Mouse (Mus musculus) midbrain, postnatal 0 days (tissue): ENCODE measurements around the gene Tmed3. TPM values are rescaled to one million over a fixed set of nuclear protein-coding genes. Genes with fewer than 3 reads are reported as not detected.

Experiments
- ATAC-seq: fragments of 200-750 bp; cut with Nextera tagmentation; 2 replicates; pipeline ENCODE4 v1.8.0; 2017; ENCODE audit warnings: moderate number of reproducible peaks, mild to moderate bottlenecking, moderate TSS enrichment, moderate library complexity; ENCODE audit not compliant: low FRiP score
- DNase-seq: peaks from one replicate; pipeline ENCODE4 v3.0.0-alpha.2; 2015; ENCODE audit warnings: low spot score
- H3K27ac ChIP-seq: fragments of 300-500 bp; sonication (generic); 2 replicates; pipeline ENCODE4 v1.5.1; 2014; ENCODE audit warnings: low read depth, mild to moderate bottlenecking, low read length, mixed read lengths
- H3K27me3 ChIP-seq: fragments of 300-500 bp; sonication (generic); 2 replicates; pipeline ENCODE4 v1.6.1; 2014; ENCODE audit warnings: low read length, control low read depth, mixed read lengths; ENCODE audit not compliant: insufficient read depth
- H3K36me3 ChIP-seq: fragments of 300-500 bp; sonication (generic); 2 replicates; pipeline ENCODE4 v1.6.1; 2014; ENCODE audit warnings: low read length, control low read depth, mixed read lengths; ENCODE audit not compliant: insufficient read depth
- H3K4me1 ChIP-seq: fragments of 300-500 bp; sonication (generic); 2 replicates; pipeline ENCODE4 v1.6.1; 2014; ENCODE audit warnings: mild to moderate bottlenecking, control low read depth, antibody characterized with exemption, low read length, mixed read lengths; ENCODE audit not compliant: insufficient read depth
- H3K4me2 ChIP-seq: fragments of 300-500 bp; sonication (generic); 2 replicates; pipeline ENCODE4 v1.6.1; 2014; ENCODE audit warnings: low read depth, mild to moderate bottlenecking, low read length, mixed read lengths; ENCODE audit not compliant: poor library complexity, severe bottlenecking
- H3K4me3 ChIP-seq: fragments of 300-500 bp; sonication (generic); 2 replicates; pipeline ENCODE4 v1.5.1; 2014; ENCODE audit warnings: low read depth, mild to moderate bottlenecking, low read length, moderate library complexity
- H3K9ac ChIP-seq: fragments of 300-500 bp; sonication (generic); replicated peaks from 2 replicates; pipeline ENCODE4 v1.6.1; 2014; ENCODE audit warnings: mild to moderate bottlenecking, low read length, moderate library complexity, mixed read lengths; ENCODE audit not compliant: poor library complexity, severe bottlenecking
- H3K9me3 ChIP-seq: fragments of 300-500 bp; sonication (generic); 2 replicates; pipeline ENCODE4 v1.6.1; 2016; ENCODE audit warnings: low read length, control low read depth
- CTCF ChIP-seq: IDR thresholded peaks from 2 replicates; pipeline ENCODE4 v1.5.1; 2016; ENCODE audit warnings: antibody characterized with exemption, mild to moderate bottlenecking
- WGBS: fragments of 180-500 bp; shearing (Covaris S2); extraction: QIAGEN DNeasy Blood & Tissue Kit; methylation state at CpG from one replicate; pipeline ENCODE4 v1.1.7; 2014; 5-methylcytosine and 5-hydroxymethylcytosine counted together
- polyA plus RNA-seq: library from polyadenylated mRNA; unstranded; fragments of >200 nt; fragmentation: Nextera tagmentation; extraction: Ambion mirVana; gene quantifications from 2 replicates; pipeline ENCODE4 v1.2.1, GENCODE M21; 2015
- total RNA-seq: library from RNA; depleted of rRNA; stranded (reverse); fragments of >200 nt; gene quantifications from 2 replicates; pipeline ENCODE4 v1.2.3, GENCODE M21; 2014

Tmed3 gene
- total and polyA plus RNA-seq, 2 experiments from 2014 or later = 56.5 to 57.6 TPM

- no peaks in the 10 kb centered on the region for H3K4me1 ChIP-seq
- WGBS = 60% methylated on average over 10 of the region's 10 CpGs
- H3K36me3 ChIP-seq = no peaks in the 10 kb centered on the region
- no peaks in the 10 kb centered on the region for H3K9me3 ChIP-seq
- no peak overlapping the region for H3K27ac ChIP-seq
- DNase-seq = peak; percentile 66
- ATAC-seq = peak; percentile 77
- H3K9ac ChIP-seq = no peak overlapping the region
- H3K27me3 ChIP-seq = no peaks in the 10 kb centered on the region
- H3K4me2 ChIP-seq = no peak overlapping the region
- no peak overlapping the region for H3K4me3 ChIP-seq
- TF ChIP-seq CTCF = peak; percentile 92
Measured at GRCm38 (mm10) chr9:89687503-89688226, 17.2 kb downstream of the Tmed3 start.

GRCm38 (mm10) chr9:89686262-89686661 is 18.6 kb downstream of the Tmed3 start:
- Histone ChIP-seq H3K4me2 (no peak overlapping the region), H3K9ac (no peak overlapping the region), H3K36me3 (no peaks in the 10 kb centered on the region), H3K4me1 (no peaks in the 10 kb centered on the region), H3K27ac (no peak overlapping the region), H3K9me3 (no peaks in the 10 kb centered on the region), H3K4me3 (no peak overlapping the region), H3K27me3 (no peaks in the 10 kb centered on the region)
- DNase-seq = peak; percentile 55
- WGBS = 79% methylated on average over 2 of the region's 2 CpGs
- peak; percentile 66 for TF ChIP-seq CTCF
- ATAC-seq = 0 out of 2 replicates have a peak, but pooled peaks have one; percentile 32

- TF ChIP-seq CTCF = peak; percentile 78
- DNase-seq = peak; percentile 64
- H3K4me3 ChIP-seq = no peak overlapping the region
- no peak overlapping the region for H3K9ac ChIP-seq
- no peak overlapping the region for H3K27ac ChIP-seq
- 40% methylated on average over 1 of the region's 1 CpGs for WGBS
- H3K4me1 ChIP-seq = no peaks in the 10 kb centered on the region
- H3K9me3 ChIP-seq = no peaks in the 10 kb centered on the region
- H3K36me3 ChIP-seq = no peaks in the 10 kb centered on the region
- H3K27me3 ChIP-seq = no peaks in the 10 kb centered on the region
- H3K4me2 ChIP-seq = no peak overlapping the region
- ATAC-seq = peak; percentile 70; the same call in 1 of the 2 replicates
Measured at GRCm38 (mm10) chr9:89678974-89679373, 25.9 kb downstream of the Tmed3 start.

- no peak overlapping the region for H3K9ac ChIP-seq
- ATAC-seq (peak; percentile 84), DNase-seq (peak; percentile 93)
- H3K27ac ChIP-seq = no peak overlapping the region
- TF ChIP-seq CTCF = peak; percentile 93
- H3K9me3 ChIP-seq = no peaks in the 10 kb centered on the region
- H3K36me3 ChIP-seq = no peaks in the 10 kb centered on the region
- H3K4me1 ChIP-seq = no peaks in the 10 kb centered on the region
- no peaks in the 10 kb centered on the region for H3K27me3 ChIP-seq
- no peak overlapping the region for H3K4me2 ChIP-seq
- 51% methylated on average over 3 of the region's 3 CpGs for WGBS
- no peak overlapping the region for H3K4me3 ChIP-seq
Measured at GRCm38 (mm10) chr9:89674014-89674618, 30.8 kb downstream of the Tmed3 start.

GRCm38 (mm10) chr9:89673402-89673801 is 31.5 kb downstream of the Tmed3 start:
- Histone ChIP-seq H3K27me3 (no peaks in the 10 kb centered on the region), H3K9ac (no peak overlapping the region), H3K4me1 (no peaks in the 10 kb centered on the region), H3K9me3 (no peaks in the 10 kb centered on the region), H3K36me3 (no peaks in the 10 kb centered on the region), H3K27ac (no peak overlapping the region), H3K4me2 (no peak overlapping the region), H3K4me3 (no peak overlapping the region)
- ATAC-seq (no peak), DNase-seq (no peak)
- 94% methylated on average over 1 of the region's 1 CpGs for WGBS
- no peak for TF ChIP-seq CTCF

GRCm38 (mm10) chr9:89669878-89670277 is 35.0 kb downstream of the Tmed3 start:
- DNase-seq = no peak

More at GRCm38 (mm10) chr9:89669878-89670277, 35.0 kb downstream of the Tmed3 start:
- H3K27ac ChIP-seq = no peak overlapping the region
- H3K4me3 ChIP-seq = no peak overlapping the region
- H3K27me3 ChIP-seq = no peaks in the 10 kb centered on the region
- H3K36me3 ChIP-seq = no peaks in the 10 kb centered on the region
- no peaks in the 10 kb centered on the region for H3K4me1 ChIP-seq
- H3K9me3 ChIP-seq = no peaks in the 10 kb centered on the region
- ATAC-seq = no peak
- H3K4me2 ChIP-seq = no peak overlapping the region
- WGBS = 79% methylated on average over 4 of the region's 4 CpGs
- no peak overlapping the region for H3K9ac ChIP-seq
- TF ChIP-seq CTCF = no peak
